Mouse (Mus musculus) urinary bladder, adult 18-20 months (tissue): ENCODE results near the gene Man2a1.

Source experiments
- DNase-seq, 2 experiments: peaks; one replicate each; pipeline ENCODE4 v3.0.0; 2022; ENCODE audit warnings: low spot score in 2 of 2, mixed read lengths in 2 of 2

Man2a1 gene

GRCm38 (mm10) chr17:64603134-64603533 is 2.6 kb downstream of the Man2a1 start:
- no peak for DNase-seq

GRCm38 (mm10) chr17:64603534-64603933 is 3.0 kb downstream of the Man2a1 start:
- DNase-seq = no peak

- no peak for DNase-seq
Measured at GRCm38 (mm10) chr17:64604163-64604562, 3.6 kb downstream of the Man2a1 start.

GRCm38 (mm10) chr17:64608228-64608627 is 7.7 kb downstream of the Man2a1 start:
- DNase-seq = no peak

GRCm38 (mm10) chr17:64608923-64609598 is 8.5 kb downstream of the Man2a1 start:
- no peak for DNase-seq

- DNase-seq = no peak
Measured at GRCm38 (mm10) chr17:64609741-64610140, 9.2 kb downstream of the Man2a1 start.

- DNase-seq = no peak
Measured at GRCm38 (mm10) chr17:64611426-64611825, 10.9 kb downstream of the Man2a1 start.

- DNase-seq = peak in 1 of 2 experiments; percentile 44
Measured at GRCm38 (mm10) chr17:64612135-64612885, 11.8 kb downstream of the Man2a1 start.

GRCm38 (mm10) chr17:64612930-64613329 is 12.4 kb downstream of the Man2a1 start:
- no peak for DNase-seq

GRCm38 (mm10) chr17:64613351-64613750 is 12.8 kb downstream of the Man2a1 start:
- no peak for DNase-seq

- no peak for DNase-seq
Measured at GRCm38 (mm10) chr17:64614804-64615203, 14.3 kb downstream of the Man2a1 start.

- no peak for DNase-seq
Measured at GRCm38 (mm10) chr17:64615420-64615819, 14.9 kb downstream of the Man2a1 start.

- no peak for DNase-seq
Measured at GRCm38 (mm10) chr17:64616259-64616658, 15.7 kb downstream of the Man2a1 start.

- no peak for DNase-seq
Measured at GRCm38 (mm10) chr17:64617838-64618237, 17.3 kb downstream of the Man2a1 start.

- DNase-seq = no peak
Measured at GRCm38 (mm10) chr17:64618996-64619395, 18.5 kb downstream of the Man2a1 start.

GRCm38 (mm10) chr17:64620135-64620534 is 19.6 kb downstream of the Man2a1 start:
- DNase-seq = no peak

- no peak for DNase-seq
Measured at GRCm38 (mm10) chr17:64620627-64621026, 20.1 kb downstream of the Man2a1 start.

- no peak for DNase-seq
Measured at GRCm38 (mm10) chr17:64621226-64621625, 20.7 kb downstream of the Man2a1 start.

- no peak for DNase-seq
Measured at GRCm38 (mm10) chr17:64621649-64622351, 21.3 kb downstream of the Man2a1 start.

- DNase-seq = no peak
Measured at GRCm38 (mm10) chr17:64622352-64622886, 21.9 kb downstream of the Man2a1 start.

GRCm38 (mm10) chr17:64624439-64624838 is 23.9 kb downstream of the Man2a1 start:
- no peak for DNase-seq

- no peak for DNase-seq
Measured at GRCm38 (mm10) chr17:64628796-64629195, 28.3 kb downstream of the Man2a1 start.
